Mouse (Mus musculus) kidney, postnatal 0 days (tissue): Measurements from ENCODE around the gene Myo1c. TPM values are rescaled to one million over a fixed set of nuclear protein-coding genes. Genes with fewer than 3 reads are reported as not detected.

Experiments
- ATAC-seq: fragments of 200-750 bp; cut with Nextera tagmentation; replicated peaks from 2 replicates; pipeline ENCODE4 v1.8.0; 2017; ENCODE audit warnings: low read depth, moderate number of reproducible peaks, moderate TSS enrichment, moderate library complexity; ENCODE audit not compliant: low FRiP score
- DNase-seq: peaks from one replicate; pipeline ENCODE4 v3.0.0-alpha.2; 2016; ENCODE audit warnings: low spot score
- H3K27ac ChIP-seq: fragments of 300-500 bp; sonication (generic); 2 replicates; pipeline ENCODE4 v1.5.1; 2014; ENCODE audit warnings: mild to moderate bottlenecking
- H3K27me3 ChIP-seq: fragments of 300-500 bp; sonication (generic); 2 replicates; pipeline ENCODE4 v1.6.1; 2014; ENCODE audit warnings: low read length, mixed read lengths; ENCODE audit not compliant: insufficient read depth
- H3K36me3 ChIP-seq: fragments of 300-500 bp; sonication (generic); 2 replicates; pipeline ENCODE4 v1.6.1; 2014; ENCODE audit warnings: low read length, mixed read lengths; ENCODE audit not compliant: insufficient read depth
- H3K4me1 ChIP-seq: fragments of 300-500 bp; sonication (generic); replicated peaks from 2 replicates; pipeline ENCODE4 v1.6.1; 2014; ENCODE audit warnings: antibody characterized with exemption, low read length, mixed read lengths; ENCODE audit not compliant: insufficient read depth
- H3K4me2 ChIP-seq: fragments of 300-500 bp; sonication (generic); 2 replicates; pipeline ENCODE4 v1.6.1; 2014; ENCODE audit warnings: mild to moderate bottlenecking, low read length, moderate library complexity, mixed read lengths
- H3K4me3 ChIP-seq: fragments of 300-500 bp; sonication (generic); replicated peaks from 2 replicates; pipeline ENCODE4 v1.5.1; 2014; ENCODE audit warnings: low read depth, low read length
- H3K9ac ChIP-seq: fragments of 300-500 bp; sonication (generic); 2 replicates; pipeline ENCODE4 v1.6.1; 2014; ENCODE audit warnings: low read depth, low read length
- H3K9me3 ChIP-seq: fragments of 300-500 bp; sonication (generic); replicated peaks from 2 replicates; pipeline ENCODE4 v1.6.1; 2016; ENCODE audit warnings: low read length, inconsistent platforms, mixed read lengths
- CTCF ChIP-seq: IDR thresholded peaks from 2 replicates; pipeline ENCODE4 v1.5.1; 2016; ENCODE audit warnings: antibody characterized with exemption, low read depth, mild to moderate bottlenecking, moderate library complexity
- WGBS: fragments of 180-500 bp; shearing (Covaris S2); extraction: QIAGEN DNeasy Blood & Tissue Kit; methylation state at CpG from one replicate; pipeline ENCODE4 v1.1.7; 2014; 5-methylcytosine and 5-hydroxymethylcytosine counted together
- polyA plus RNA-seq: library from polyadenylated mRNA; unstranded; fragments of >200 nt; fragmentation: Nextera tagmentation; extraction: Ambion mirVana; gene quantifications from 2 replicates; pipeline ENCODE4 v1.2.1, GENCODE M21; 2015

Gene Myo1c
- polyA plus RNA-seq, 1 experiment from 2014 or later = 55.3 TPM

DNA sequence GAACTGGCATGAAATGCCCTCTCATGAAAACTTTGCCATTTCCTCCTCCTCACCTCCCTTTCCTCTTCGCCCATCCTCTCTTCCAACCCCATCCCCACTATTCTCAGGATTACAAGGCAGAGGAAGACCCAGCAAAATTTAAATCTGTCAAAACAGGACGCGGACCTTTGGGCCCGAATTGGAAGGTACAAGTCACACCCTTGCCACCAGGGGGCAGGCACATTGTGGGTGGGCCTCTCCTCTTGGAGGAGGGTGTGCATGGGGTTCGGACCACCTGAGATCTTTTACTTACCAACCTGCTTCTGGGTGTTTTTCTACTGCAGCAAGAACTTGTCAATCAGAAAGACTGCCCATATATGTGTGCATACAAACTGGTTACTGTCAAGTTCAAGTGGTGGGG lies 31.2 kb upstream of the Myo1c start:
- Histone ChIP-seq H3K9ac (no peak overlapping the region), H3K9me3 (no peaks in the 10 kb centered on the region), H3K4me1 (no peaks in the 10 kb centered on the region; the same call in 1 of the 2 replicates), H3K27me3 (no peaks in the 10 kb centered on the region), H3K27ac (no peak overlapping the region), H3K36me3 (peaks cover 35% of the 10 kb centered on the region), H3K4me3 (no peak overlapping the region), H3K4me2 (no peak overlapping the region)
- DNase-seq (no peak), ATAC-seq (no peak)
- TF ChIP-seq CTCF = peak; percentile 58
- WGBS = 80% methylated on average over 5 of the region's 5 CpGs

- WGBS = 90% methylated on average over 12 of the region's 12 CpGs
- Histone ChIP-seq H3K27ac (no peak overlapping the region), H3K4me1 (no peaks in the 10 kb centered on the region; the same call in 1 of the 2 replicates), H3K9me3 (no peaks in the 10 kb centered on the region), H3K4me2 (no peak overlapping the region), H3K27me3 (no peaks in the 10 kb centered on the region), H3K4me3 (no peak overlapping the region), H3K36me3 (peaks cover 38% of the 10 kb centered on the region), H3K9ac (no peak overlapping the region)
- no peak for DNase-seq
- no peak for TF ChIP-seq CTCF
- ATAC-seq = no peak
Measured at GRCm38 (mm10) chr11:75620136-75620780, 30.0 kb upstream of the Myo1c start.

GRCm38 (mm10) chr11:75621426-75621825 lies 28.9 kb upstream of the Myo1c start:
- WGBS = 88% methylated on average over 2 of the region's 2 CpGs
- no peak overlapping the region for H3K4me2 ChIP-seq
- H3K27ac ChIP-seq = peak overlapping the region; percentile 43; the same call in 1 of the 2 replicates
- H3K36me3 ChIP-seq = peaks cover 42% of the 10 kb centered on the region
- H3K4me3 ChIP-seq = no peak overlapping the region
- H3K27me3 ChIP-seq = no peaks in the 10 kb centered on the region
- DNase-seq (peak; percentile 20), ATAC-seq (no peak)
- no peaks in the 10 kb centered on the region for H3K9me3 ChIP-seq
- no peak overlapping the region for H3K9ac ChIP-seq
- H3K4me1 ChIP-seq = no peaks in the 10 kb centered on the region; the same call in 1 of the 2 replicates
- TF ChIP-seq CTCF = no peak

DNA sequence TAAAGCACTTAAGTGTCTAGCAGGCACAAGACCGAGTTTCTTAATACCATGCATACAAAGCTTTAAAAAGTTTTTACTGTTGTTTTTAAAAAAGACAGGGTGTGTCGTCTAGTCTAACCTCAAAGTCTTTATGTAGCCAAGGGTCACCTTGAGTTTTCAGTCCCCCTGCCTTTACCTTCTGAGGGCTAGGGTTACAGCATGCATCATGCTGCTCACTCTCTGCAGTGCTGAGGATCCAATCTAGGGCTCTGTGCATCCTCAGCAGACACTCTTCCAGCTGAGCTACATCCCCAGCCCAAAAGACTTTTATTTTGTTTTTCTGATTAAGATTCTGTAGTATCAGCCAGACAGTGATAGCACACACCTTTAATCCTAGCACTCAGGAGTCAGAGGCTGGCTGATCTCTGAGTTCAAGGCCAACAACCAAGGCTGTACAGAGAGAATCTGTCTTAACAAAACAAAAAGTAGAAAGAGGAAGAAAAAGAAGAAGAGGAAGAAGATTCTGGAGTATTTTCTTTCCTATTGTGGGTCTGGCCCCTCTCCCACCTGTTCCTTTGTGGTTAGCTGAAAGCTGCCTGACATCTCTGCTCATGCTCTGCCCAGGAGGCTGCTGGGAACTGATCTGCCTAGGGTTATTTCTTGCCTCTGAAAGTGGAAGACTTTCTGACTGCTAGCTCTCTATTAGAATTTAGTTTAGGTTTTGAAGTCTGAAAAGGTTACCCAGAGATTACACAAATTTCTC lies 27.5 kb upstream of the Myo1c start:
- 76% methylated on average over 2 of the region's 2 CpGs for WGBS

DNA sequence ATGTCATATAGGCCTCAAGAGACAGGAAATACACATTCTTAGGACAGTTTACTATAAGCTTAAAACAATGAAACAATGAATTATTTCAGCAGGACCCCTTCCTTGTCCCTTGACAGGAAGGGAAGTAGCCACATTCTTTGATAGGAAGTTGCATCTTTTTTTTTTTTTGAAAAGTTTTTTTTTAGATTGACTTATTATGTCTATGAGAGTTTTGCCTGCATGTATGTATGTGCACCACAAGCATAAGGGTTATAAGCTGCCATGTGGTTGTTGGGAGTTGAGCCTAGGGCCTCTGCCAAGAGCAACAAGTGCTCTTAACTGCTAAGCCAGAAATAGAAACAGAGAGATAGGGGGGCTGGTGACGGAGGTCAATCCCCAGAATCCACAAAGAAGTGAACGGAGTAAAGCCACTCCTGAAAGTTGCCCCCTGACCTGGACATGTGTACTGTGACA lies 26.2 kb upstream of the Myo1c start:
- Histone ChIP-seq H3K27ac (peak overlapping the region; percentile 81), H3K4me1 (no peaks in the 10 kb centered on the region; the same call in 1 of the 2 replicates), H3K9ac (no peak overlapping the region), H3K9me3 (no peaks in the 10 kb centered on the region), H3K36me3 (peaks cover 56% of the 10 kb centered on the region), H3K4me2 (no peak overlapping the region), H3K27me3 (no peaks in the 10 kb centered on the region), H3K4me3 (no peak overlapping the region)
- no peak for TF ChIP-seq CTCF
- ATAC-seq (no peak), DNase-seq (peak; percentile 71)
- WGBS = 33% methylated on average over 2 of the region's 2 CpGs

More for the DNA sequence above, 27.5 kb upstream of the Myo1c start:
- H3K9ac ChIP-seq = no peak overlapping the region
- H3K27ac ChIP-seq = peak overlapping the region; percentile 73
- H3K27me3 ChIP-seq = no peaks in the 10 kb centered on the region
- peaks cover 52% of the 10 kb centered on the region for H3K36me3 ChIP-seq
- H3K4me3 ChIP-seq = no peak overlapping the region
- ATAC-seq = no peak
- no peaks in the 10 kb centered on the region; the same call in 1 of the 2 replicates for H3K4me1 ChIP-seq
- no peak for DNase-seq
- no peaks in the 10 kb centered on the region for H3K9me3 ChIP-seq
- no peak overlapping the region for H3K4me2 ChIP-seq
- no peak for TF ChIP-seq CTCF

- Histone ChIP-seq H3K9me3 (no peaks in the 10 kb centered on the region), H3K4me3 (no peak overlapping the region), H3K4me1 (no peaks in the 10 kb centered on the region; the same call in 1 of the 2 replicates), H3K27ac (peak overlapping the region; percentile 42; the same call in 1 of the 2 replicates), H3K4me2 (no peak overlapping the region), H3K9ac (no peak overlapping the region), H3K27me3 (no peaks in the 10 kb centered on the region), H3K36me3 (peaks cover 44% of the 10 kb centered on the region)
- ATAC-seq (no peak), DNase-seq (peak; percentile 15)
- WGBS = 86% methylated on average over 4 of the region's 4 CpGs
- no peak for TF ChIP-seq CTCF
Measured at GRCm38 (mm10) chr11:75625820-75626219, 24.5 kb upstream of the Myo1c start.
